Mouse (Mus musculus): ENCODE data around the gene I830077J02Rik. TPM values are rescaled to one million over a fixed set of nuclear protein-coding genes. Genes with fewer than 3 reads are reported as not detected.

I830077J02Rik gene
- polyA plus RNA-seq, 1 experiment from 2014 or later: 0.82 TPM

Other genes starting within 250 kb of the I830077J02Rik start
- 40.8 and 41.3 TPM in 2 replicates for gene Ddx20, start 245.1 kb downstream of the I830077J02Rik start, polyA plus RNA-seq (2015; fragmentation: Nextera tagmentation; extraction: Ambion mirVana)
- gene Inka2, start 228.1 kb downstream of the I830077J02Rik start, polyA plus RNA-seq (2015; fragmentation: Nextera tagmentation; extraction: Ambion mirVana): 2.6 TPM in 2 replicates
- gene Rap1a, start 131.3 kb downstream of the I830077J02Rik start, polyA plus RNA-seq (2015; fragmentation: Nextera tagmentation; extraction: Ambion mirVana): 122 and 125 TPM in 2 replicates
- 0.14 and 0.21 TPM in 2 replicates for gene Adora3, start 61.8 kb downstream of the I830077J02Rik start, polyA plus RNA-seq (2015; fragmentation: Nextera tagmentation; extraction: Ambion mirVana)
- 0.25 and 0.47 TPM in 2 replicates for gene Tmigd3, start 61.8 kb downstream of the I830077J02Rik start, polyA plus RNA-seq (2015; fragmentation: Nextera tagmentation; extraction: Ambion mirVana)
- gene Wdr77, start 26.7 kb upstream of the I830077J02Rik start, polyA plus RNA-seq (2015; fragmentation: Nextera tagmentation; extraction: Ambion mirVana): 127 and 133 TPM in 2 replicates
- gene Atp5f1, start 27.4 kb upstream of the I830077J02Rik start, polyA plus RNA-seq (2015; fragmentation: Nextera tagmentation; extraction: Ambion mirVana): 463 and 467 TPM in 2 replicates
- 1.3 and 1.7 TPM in 2 replicates for gene Ovgp1, start 41.0 kb upstream of the I830077J02Rik start, polyA plus RNA-seq (2015; fragmentation: Nextera tagmentation; extraction: Ambion mirVana)
- gene Pifo, start 82.0 kb upstream of the I830077J02Rik start, polyA plus RNA-seq (2015; fragmentation: Nextera tagmentation; extraction: Ambion mirVana): 5.1 and 5.5 TPM in 2 replicates
- gene Chil5, start 100.2 kb upstream of the I830077J02Rik start, polyA plus RNA-seq (2015; fragmentation: Nextera tagmentation; extraction: Ambion mirVana): 0.19 and 0.21 TPM in 2 replicates
- gene Chia1, start 180.6 kb upstream of the I830077J02Rik start, polyA plus RNA-seq (2015; fragmentation: Nextera tagmentation; extraction: Ambion mirVana): 0.30 and 0.42 TPM in 2 replicates
- 0.16 TPM in 1 of 2 replicates, not detected in the other for gene Chil3, start 234.9 kb upstream of the I830077J02Rik start, polyA plus RNA-seq (2015; fragmentation: Nextera tagmentation; extraction: Ambion mirVana)